Mouse (Mus musculus): ENCODE data around the gene Crk.

DNA sequence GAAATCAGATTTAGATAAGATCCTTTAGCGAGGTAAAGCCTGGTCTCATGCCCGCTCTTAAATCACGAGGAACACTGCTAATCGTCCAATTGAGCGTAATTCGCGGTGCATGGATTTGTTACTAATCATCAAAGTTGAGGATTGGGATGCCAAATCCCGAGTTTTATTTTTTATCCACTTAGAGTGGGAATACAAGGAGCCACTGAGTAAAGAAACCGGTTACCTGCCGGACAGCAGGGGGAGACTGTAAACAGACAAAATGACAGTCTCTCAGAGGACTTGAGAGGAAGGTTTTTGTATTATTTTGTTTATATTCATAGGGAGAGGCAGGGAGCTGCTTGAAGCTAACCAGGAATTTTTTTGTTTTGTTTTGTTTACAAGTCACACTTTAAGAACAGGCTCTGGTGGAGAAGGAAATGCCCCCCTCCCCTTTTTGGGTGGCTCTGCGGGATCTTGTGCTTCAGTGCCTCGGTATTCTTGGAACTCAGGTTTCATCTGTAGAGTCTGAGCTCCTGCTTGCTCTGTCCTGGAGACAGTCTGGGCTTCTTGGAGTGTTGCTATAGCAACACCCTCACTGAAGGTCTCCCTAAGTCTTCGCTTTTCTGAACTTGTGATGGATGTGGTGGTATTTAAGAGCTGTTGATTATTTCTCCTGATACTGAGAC, 47.4 kb upstream of the Crk start:
- TF ChIP-seq CTCF (IDR thresholded peaks at IDR 0.05) (peak; percentile 66), EP300 (IDR thresholded peaks at IDR 0.05) (peak; percentile 60; the same call in 1 of the 2 replicates)
